Mouse (Mus musculus) fat pad, adult 2 months (tissue): ENCODE results near the gene Timm22.

Source experiments
- DNase-seq: peaks from one replicate; pipeline ENCODE4 v3.0.0-alpha.2; 2011; ENCODE audit warnings: low read depth, low spot score; ENCODE audit errors: extremely low read depth

Timm22 gene

DNA sequence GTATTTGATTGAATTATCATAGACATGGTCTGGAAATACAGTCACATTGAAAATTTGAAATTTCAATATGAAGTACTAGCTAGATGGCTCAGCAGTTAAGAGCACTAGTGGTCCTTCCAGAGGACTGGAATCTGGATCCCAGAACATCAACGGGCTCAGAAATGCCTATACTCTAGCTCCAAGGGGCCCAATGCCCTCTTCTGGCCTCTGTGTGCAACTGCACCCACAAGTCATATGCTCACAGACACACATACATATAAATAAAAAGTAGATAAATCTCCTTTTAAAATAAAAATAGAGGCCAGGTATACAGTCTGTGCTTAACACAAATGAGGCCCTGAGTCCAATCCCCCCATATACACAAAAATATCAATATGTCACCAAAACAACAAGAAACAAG lies 19.7 kb upstream of the Timm22 start:
- no peak for DNase-seq

DNA sequence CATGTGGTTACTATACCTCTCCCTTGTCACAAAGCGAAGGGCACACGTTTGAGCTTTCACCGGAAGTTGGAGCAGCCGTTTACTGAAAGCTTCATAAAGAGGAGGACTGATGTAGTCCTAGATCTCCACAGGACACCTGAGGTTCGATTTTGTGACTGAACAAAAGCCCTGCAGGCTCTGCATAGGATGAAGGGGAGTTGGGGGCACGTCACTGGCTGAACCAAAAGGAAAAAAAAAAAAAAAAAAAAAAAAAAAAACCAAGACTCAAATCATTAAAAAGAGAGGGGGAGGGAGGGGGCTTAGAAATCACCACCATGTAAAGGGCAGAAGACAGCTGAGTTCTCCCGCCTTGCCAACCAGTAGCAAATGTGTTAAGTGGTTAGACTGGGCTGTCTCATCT lies 18.0 kb upstream of the Timm22 start:
- no peak for DNase-seq

DNA sequence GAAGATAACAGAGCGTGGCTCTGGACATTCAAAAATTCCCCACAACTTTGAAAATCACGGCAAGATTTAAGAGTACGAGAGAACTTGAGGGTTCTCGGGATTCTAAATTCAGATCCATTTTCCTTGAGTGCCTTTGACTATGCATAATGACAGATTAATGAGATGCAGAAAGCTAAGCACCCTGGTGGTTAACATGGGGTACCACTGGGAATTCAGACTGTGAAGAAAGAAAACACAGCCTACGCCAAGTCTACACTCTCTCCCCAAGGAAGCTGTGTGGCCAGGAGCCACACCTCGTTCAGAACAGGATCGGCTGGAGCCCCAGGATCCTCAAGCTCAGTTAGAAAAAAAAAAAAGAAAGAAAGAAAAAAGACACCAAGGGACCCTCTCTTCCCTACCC lies 14.2 kb upstream of the Timm22 start:
- no peak for DNase-seq

DNA sequence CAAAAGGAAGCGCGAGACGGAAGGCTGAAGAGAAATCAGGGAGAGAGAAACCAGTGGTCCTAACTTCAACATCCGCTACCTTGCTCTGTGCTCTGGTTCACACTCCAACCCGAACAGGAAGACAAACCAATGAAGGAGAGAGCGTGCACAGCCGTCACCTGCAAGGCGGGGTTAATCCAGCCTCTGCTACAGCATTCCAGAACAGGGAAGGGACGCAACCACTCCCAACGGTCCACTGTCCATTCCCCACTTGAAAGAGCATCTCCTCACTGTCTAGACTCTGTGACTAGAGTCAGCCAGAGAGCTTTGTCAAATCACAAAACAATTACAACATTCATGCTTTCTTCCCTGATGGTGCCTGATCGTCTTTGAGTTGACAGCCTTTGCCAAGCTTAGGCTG lies 13.8 kb upstream of the Timm22 start:
- no peak for DNase-seq

DNA sequence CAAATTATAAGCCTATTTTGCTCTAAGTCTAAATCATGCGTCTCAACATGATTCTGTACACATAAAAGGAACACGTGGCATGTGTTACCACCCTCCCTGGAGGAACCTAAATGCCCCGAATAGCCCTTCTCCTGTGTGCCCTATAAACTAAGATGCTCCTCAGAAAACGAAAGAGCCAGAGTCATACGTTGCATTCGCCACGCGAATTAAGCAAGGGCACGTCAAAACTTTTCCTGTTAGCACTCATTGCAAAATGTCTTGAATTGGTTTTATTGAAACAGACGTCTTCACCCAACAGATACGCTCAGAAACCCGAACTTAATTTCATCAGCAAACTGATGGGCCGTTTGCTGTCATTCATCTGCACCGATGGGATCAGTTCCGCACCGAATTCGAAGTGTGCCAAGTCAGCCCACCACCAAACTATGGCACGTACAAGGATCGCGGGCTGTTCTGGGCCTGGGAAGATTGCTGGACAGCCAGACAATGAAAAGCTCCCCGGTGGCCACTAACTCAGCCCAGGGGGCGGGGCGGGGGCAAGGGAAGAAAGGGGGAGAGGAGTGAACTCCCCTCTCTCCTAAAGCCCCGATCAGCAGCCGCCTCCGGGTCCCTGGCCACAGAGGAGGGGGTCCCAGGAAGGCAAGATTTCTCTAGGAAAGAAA lies 9.0 kb upstream of the Timm22 start:
- DNase-seq, result no peak

DNA sequence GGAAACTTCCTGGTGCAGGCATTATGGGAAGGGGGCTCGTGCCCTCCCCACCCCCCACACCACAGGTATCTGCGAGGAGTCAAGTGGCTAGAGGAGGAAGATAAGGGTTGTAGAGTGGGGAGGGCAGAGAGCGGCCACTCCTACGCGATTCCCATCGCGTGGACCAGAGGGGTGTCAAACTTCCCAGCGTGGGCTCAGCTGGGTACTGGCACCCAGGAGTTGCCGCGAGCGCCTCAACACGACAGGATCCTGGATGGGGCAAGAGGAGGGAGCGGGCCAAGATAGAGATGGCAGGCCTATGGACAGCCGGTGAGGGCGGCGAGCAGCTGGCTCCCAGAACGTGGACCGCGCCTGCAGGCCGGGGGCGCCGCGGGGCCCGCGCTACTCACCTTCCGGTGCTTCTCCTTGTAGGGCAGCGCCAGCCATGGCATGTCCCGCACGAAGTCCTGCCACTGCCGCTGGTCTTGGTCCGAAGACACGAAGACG lies 8.4 kb upstream of the Timm22 start:
- no peak for DNase-seq

DNA sequence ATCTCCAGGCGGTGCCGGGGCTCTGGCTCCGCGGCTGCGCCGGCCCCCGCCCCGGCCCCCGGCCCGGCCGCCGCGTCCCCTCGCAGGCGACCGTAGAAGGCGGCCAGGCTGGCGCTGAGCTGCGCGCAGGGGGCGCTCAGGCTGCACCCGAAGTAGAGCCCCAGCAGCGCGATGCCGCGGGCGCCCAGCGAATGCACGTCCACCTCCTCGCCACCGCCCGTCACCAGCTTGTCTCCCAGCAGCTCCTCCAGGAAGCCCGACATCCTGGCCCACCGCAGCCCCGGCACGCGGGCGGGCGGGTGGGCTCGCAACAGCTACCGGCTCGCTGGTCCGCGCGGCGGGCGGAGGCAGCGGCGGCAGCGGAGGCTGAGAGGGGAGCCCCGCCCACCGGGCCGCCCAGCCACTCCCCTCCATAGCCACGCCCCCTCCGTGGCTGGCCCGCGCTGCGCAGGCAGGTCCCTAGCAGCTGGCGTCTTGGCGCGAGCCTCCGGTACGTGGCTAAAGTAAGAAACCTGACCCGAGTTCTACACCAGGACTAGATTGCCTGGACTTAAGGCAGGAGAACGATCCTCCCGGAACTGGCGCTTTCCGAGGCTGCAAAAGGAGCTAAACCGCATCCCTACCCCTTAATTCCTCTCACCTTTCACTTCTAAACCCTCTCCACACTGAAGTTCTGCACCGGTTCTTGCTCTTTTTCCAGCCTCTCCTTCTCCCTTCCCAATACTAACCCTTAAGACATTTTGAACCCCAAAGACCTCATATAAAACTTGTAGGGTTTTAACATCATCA lies 7.8 kb upstream of the Timm22 start, which contains the start of gene Nxn:
Gene Nxn (minus strand): TSS at position 343 of the 789 bp plus-strand sequence.
- no peak for DNase-seq

DNA sequence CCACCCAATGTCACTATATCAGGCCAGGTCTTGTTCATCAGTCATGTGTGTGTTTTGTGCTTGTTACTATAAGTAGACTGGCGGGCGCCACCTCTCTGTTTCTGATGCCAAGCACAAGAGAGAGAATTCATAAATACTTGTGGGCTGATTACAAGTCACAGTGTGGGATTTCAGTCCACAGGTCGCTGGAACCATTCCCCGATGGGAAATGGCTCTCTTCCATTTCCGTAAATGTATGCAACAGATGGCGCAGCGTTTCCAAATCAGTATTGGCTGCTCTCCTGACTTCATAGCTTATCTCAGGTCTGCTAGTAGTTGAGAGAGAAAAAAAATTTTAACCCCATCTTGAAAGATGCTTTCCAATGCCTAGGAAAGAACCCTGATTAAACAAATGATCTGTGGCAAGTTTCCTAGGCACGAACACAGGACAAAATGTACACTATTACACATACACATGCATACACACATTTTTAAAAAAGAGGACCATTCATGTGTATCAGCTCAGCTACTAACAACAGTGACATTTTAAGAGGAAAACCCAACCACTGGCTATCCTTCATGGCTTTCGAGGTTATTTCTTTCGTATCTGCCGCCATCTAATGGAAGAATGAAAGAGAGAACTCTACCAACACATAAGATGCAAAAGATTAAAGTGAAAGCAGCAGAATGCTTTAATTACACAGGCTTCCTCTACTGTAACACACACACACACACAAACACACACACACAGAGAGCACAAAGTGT lies 7.0 kb upstream of the Timm22 start:
- DNase-seq, result no peak

DNA sequence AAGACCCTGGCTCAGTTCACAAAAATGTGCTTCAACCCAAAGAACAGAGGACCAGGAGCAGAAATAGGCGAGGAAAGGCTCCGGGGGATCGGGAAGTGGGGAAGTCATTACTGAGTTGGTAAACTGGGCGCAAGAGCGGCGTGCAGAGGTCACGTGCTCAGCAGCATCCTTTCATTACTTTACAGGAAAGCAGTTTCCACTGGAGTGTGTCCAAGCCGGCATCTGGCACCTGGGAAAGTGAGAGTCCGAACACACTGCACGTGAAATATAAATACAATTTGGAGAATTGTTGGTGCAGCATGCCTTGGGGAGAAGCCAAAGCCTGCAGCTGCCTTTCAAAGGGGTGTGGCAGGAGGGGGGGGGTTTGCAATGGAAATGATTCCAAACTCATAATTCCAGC lies 5.4 kb upstream of the Timm22 start:
- DNase-seq, result no peak

DNA sequence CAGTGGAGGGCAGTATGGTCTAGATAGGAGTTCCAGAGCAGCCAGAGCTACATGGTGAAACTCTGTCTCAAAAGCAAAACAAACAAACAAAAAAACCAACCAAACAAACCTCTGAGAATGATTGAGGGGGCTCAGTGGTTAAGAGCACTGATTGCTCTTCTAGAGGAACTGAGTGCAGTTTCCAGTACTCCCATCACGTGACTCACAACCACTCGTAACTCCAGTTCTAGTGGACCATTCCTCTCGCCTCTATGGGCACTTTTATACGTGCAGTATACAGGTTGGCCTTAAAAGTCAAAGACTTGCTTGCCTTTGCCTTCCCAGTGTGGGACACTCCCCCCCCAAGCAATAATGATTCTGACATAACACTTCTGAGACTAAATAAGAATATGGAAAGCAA lies 1.6 kb upstream of the Timm22 start:
- DNase-seq, result no peak

DNA sequence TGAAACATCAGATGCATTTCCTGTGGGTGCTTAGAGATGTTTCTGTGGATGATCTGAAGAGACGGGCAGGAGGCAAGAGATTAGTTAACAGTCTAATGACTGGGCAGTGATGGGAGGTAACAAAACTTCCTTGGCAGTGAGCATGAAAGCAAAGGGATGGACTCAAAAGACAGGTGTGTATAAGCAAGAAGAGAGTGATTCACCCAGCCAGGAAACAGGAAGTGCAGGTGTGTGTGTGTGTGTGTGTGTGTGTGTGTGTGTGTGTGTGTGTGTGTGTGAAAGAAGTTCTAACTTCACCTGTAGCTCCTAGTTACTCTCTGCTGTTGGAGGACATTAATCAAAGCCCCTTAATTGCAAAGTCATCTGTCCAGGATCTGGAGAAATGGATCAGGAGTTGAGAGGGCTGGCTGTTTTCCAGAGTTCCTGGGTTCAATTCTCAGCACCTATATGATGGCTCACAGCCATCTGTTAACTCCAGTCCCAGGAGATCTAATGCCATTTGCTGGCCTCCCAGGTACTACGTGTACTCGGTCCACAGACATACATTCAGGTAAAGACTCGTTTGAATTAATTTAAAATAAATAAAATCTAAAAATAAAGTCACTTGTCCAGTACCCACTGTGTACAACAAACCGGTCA lies 1.0 kb upstream of the Timm22 start:
- DNase-seq, result no peak

DNA sequence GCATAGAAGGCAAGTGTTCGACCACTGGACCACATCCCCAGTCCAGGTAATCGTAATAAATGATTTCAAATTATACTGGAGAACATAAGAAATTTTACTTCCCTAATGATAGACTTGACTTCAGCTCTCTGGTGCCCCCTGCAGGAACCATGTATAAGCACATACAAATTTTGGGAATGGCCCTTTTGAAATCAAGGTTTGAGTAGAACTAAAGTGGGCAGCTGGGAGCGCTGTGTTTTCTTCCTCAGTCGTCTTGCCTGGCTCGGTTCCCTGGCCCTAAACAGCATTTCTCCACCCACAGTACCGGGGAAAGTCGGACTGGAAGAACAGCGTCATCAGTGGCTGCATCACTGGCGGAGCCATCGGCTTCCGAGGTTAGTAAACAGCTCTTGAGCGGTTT lies 4.1 kb downstream of the Timm22 start:
- no peak for DNase-seq

DNA sequence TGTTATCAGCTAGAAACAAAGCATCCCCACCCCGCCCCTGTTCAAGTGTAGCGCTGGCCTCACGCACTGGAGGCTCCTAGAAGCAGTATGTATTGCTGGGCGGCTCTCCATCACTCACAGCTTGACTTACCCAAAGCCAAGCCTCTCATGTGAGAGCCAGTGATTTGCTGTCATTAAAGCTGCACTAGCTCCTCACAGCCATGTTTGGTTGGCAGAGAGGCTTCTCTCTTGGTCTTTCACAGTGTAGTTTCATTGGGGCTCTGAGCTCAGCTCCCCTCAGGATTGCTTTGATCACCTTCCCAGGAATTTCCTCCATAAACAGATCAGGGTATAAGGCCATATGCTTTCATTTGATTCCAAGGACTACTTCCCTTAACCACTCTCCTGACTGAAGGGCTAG lies 6.5 kb downstream of the Timm22 start:
- DNase-seq, result no peak

DNA sequence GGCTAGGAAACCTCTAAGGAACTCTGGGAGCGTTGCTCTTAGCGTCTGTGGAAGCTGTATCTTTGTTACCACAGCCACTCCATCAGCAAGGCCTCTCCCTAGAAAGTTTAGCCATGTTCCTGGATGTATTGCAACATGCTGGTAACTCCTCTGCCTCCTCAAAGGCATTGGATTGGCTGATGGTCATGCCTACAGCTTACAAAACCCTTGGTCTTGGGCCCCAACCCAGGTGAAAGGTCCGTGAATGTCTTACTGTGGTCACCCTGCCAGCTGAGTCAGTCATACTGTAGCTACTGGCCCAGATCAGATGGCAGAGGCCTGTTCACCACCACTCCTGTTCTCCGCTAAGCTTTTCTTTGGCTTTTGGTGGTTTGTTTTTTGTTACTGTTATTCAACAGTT lies 8.2 kb downstream of the Timm22 start:
- peak; percentile 86 for DNase-seq

DNA sequence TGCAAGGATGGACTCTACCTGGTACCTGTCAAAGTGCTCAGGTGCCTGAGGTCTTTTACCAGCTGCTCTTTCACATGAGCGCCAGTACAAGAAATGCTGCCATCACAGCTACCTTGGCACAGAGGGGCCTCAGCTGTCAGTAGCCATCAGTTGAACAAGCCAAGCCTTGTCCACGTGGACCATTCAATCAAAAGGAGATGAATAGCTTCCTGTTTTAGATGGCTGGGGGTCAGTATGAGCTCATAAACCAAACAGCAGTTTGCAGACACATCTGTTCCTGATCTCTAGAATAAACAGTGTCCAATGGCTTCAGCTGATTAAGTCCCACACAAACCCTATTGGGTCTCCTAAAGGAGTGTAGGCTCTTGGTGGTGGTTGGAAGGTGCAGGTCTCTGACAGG lies 9.2 kb downstream of the Timm22 start:
- no peak for DNase-seq

DNA sequence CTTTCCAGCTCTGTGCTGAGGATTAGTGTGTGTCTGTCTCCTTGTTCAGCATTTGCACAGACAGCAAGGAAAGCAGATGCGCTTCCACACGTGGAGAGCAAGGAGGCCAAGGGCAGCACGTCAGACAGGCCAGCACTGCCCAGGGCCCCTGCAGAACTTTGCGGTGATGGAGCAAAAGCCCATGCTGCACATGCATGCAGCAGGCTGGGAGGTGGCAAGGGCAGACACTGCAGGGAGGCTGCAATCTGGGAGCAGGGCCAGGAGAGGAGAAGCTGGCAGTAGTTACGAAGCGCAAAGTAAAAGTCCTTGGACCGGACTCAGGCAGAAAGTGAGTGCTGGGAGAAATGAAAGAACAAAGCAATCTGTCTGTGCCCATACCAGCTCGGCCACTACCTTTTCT lies 11.7 kb downstream of the Timm22 start:
- no peak for DNase-seq

DNA sequence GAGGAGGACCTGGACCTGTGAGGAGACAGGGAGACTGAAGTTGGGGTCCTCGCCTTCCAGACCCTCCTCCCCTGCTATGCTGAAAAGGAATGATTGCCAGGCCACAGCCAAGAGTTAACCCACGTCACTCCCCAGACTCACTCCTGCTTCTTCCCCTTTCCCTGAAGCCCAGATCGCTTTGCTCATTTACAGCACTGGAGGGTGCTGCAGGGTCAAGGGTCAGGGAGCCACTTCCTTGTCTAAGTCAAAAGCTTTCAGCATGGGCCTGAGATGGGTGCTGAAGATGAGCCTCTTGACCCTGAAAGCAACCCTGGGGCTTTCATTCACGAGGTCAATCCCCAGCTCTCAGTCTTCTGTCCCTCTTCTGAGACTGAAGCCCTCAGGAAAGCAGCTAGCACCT lies 12.4 kb downstream of the Timm22 start:
- DNase-seq, result no peak

DNA sequence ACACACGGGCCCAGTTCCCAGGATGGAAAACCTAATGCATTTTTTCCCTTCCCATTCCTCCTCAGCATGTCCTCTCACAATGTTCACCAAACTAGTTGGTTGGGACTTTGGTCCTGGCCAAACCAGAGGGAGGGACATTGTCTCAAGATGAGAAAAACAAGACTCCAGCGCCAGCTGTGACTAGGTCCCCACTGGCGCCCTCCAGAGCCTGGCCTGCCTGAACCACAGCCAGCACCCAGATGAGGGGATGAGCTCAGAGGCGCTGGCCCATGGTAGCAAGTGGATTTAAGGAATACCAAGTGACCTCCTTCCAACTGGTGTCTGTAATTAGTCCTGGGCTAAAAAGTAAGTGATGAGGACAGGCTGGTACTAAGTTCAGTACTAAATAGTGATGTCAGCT lies 14.1 kb downstream of the Timm22 start:
- no peak for DNase-seq

DNA sequence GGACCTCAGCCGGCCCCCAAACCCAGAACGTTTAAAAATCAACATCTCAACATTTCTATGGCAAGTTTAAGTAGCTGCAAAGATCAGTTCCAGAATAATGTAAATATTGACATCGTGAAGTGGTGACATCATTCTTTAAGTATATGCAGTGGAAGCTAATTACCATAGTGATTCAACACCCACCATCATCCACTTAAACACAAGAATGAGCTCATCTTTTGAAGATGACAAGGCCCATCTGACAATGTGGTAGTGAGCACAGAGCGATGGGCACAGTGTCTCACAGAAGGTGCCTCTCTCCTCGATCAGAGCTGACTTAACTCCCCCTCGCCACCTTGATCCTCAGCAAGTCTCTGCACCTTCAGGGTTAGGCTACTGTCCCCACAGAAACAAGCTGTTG lies 19.0 kb downstream of the Timm22 start:
- DNase-seq, result no peak

DNA sequence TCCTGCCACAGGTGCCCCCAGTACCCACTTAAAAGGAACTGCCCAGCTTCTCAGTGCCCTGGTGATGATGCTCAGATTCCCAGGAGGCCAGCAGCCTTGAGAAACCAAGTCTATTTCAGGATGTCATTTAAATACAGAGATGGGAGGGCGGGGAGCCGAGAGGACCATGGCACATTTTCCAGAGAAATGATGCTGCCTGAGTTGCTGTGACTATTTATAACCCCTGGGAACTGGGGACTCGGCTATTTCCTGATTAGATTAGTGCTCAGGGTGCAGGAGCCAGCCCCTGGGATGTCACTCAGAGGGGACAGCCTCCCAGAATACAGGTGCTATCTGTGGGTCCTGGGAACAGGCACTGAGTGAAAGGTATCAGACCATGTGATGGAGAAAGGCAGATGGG lies 21.0 kb downstream of the Timm22 start:
- no peak for DNase-seq

DNA sequence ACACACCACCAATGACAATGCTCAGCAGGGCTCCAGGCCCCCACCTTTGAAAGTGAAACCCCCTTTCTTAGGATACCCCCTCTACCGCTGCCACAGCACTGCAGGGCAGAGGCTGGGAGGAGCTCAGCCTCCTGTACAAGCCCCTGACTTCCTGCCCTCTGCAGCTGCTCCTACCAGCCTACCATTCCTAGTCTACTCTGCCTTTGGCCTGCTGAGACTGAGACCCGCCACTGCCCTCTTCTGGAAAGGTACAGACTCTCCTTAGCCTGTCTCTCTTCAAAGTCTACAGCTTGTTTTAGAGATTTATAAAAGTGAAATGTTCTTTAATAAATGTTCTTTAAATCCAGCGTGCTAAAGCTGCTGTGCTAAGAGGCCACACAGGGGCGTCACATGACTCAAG lies 22.3 kb downstream of the Timm22 start:
- DNase-seq, result no peak
